Mouse (Mus musculus) neural tube, embryonic 13.5 days (tissue): Measurements from ENCODE around the gene Tnr. TPM values are rescaled to one million over a fixed set of nuclear protein-coding genes. Genes with fewer than 3 reads are reported as not detected.

Experiments
- ATAC-seq: fragments of 200-750 bp; cut with Nextera tagmentation; 2 replicates; pipeline ENCODE4 v1.8.0; 2017; ENCODE audit warnings: low read depth, mild to moderate bottlenecking, moderate TSS enrichment, moderate library complexity
- H3K27ac ChIP-seq: fragments of 300-500 bp; sonication (generic); replicated peaks from 2 replicates; pipeline ENCODE4 v1.5.1; 2015; ENCODE audit warnings: moderate library complexity, mild to moderate bottlenecking, inconsistent platforms
- H3K27me3 ChIP-seq: fragments of 300-500 bp; sonication (generic); 2 replicates; pipeline ENCODE4 v1.6.1; 2015; ENCODE audit warnings: mild to moderate bottlenecking, inconsistent platforms
- H3K36me3 ChIP-seq: fragments of 300-500 bp; sonication (generic); 2 replicates; pipeline ENCODE4 v1.6.1; 2015; ENCODE audit warnings: mild to moderate bottlenecking, inconsistent platforms
- H3K4me1 ChIP-seq: fragments of 300-500 bp; sonication (generic); replicated peaks from 2 replicates; pipeline ENCODE4 v1.6.1; 2015; ENCODE audit warnings: inconsistent platforms
- H3K4me2 ChIP-seq: fragments of 300-500 bp; sonication (generic); 2 replicates; pipeline ENCODE4 v1.6.1; 2015; ENCODE audit warnings: inconsistent platforms, mild to moderate bottlenecking, moderate library complexity
- H3K4me3 ChIP-seq: fragments of 300-500 bp; sonication (generic); 2 replicates; pipeline ENCODE4 v1.5.1; 2015; ENCODE audit warnings: mild to moderate bottlenecking, inconsistent platforms
- H3K9ac ChIP-seq: fragments of 300-500 bp; sonication (generic); 2 replicates; pipeline ENCODE4 v1.6.1; 2015; ENCODE audit warnings: moderate library complexity, mild to moderate bottlenecking, inconsistent platforms
- H3K9me3 ChIP-seq: fragments of 300-500 bp; sonication (generic); 2 replicates; pipeline ENCODE4 v1.6.1; 2016; ENCODE audit warnings: inconsistent platforms
- WGBS: fragments of 180-500 bp; shearing (Covaris S2); methylation state at CpG from one replicate; pipeline ENCODE4 v1.1.7; 2015; 5-methylcytosine and 5-hydroxymethylcytosine counted together
- polyA plus RNA-seq: library from polyadenylated mRNA; unstranded; fragments of >200 nt; fragmentation: Nextera tagmentation; extraction: Ambion mirVana; gene quantifications from 2 replicates; pipeline ENCODE4 v1.2.1, GENCODE M21; 2015

Gene Tnr
- polyA plus RNA-seq, 1 experiment from 2014 or later = 2.4 TPM

DNA sequence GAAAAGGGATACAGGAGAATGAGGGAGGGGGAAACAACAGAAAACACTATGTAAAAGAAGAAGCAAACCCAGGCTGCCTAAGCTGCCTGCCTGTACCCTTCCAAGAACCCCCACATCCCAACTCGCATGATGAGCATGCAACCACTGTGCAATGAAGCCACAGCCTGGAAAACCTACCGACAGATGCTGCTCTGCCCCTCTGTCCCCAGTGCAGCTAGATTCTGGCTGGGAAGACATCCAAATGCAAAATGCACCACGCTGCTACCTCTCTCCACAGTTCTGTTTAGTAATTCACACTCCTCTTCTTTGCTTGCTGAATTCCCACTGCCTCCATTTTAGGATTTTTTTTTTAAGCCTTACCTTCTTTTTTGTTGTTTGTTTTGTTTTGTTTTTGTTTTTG lies 295.9 kb downstream of the Tnr start:
- no peak overlapping the region for H3K27ac ChIP-seq
- H3K27me3 ChIP-seq = no peaks in the 10 kb centered on the region

DNA sequence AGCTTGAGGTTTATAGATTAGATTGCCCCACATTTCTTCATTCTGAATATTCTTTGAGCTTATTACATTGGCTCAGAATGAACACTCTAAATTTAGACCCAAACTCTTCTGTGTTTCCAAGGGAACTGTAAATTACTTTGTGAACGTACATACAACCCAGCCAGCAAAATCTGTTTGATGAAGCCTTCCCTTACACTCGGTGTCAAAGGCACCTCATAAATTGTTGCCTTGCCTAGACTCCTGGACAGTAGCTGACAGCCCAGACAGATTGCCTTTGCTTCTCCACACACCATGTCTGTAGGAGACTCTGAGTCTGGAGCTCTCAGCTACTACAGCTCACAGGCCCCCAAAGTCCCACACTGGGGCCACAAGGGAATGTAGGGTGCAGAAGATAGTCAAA lies 298.8 kb downstream of the Tnr start:
- peaks cover 9% of the 10 kb centered on the region for H3K4me1 ChIP-seq
- ATAC-seq = no peak
- H3K27me3 ChIP-seq = no peaks in the 10 kb centered on the region
- WGBS = 46% methylated on average over 2 of the region's 2 CpGs
- H3K4me2 ChIP-seq = no peak overlapping the region
- no peak overlapping the region for H3K9ac ChIP-seq
- H3K9me3 ChIP-seq = no peaks in the 10 kb centered on the region
- H3K27ac ChIP-seq = no peak overlapping the region
- H3K4me3 ChIP-seq = no peak overlapping the region
- H3K36me3 ChIP-seq = no peaks in the 10 kb centered on the region

More for the DNA sequence above, 295.9 kb downstream of the Tnr start:
- Histone ChIP-seq H3K4me2 (no peak overlapping the region), H3K4me3 (no peak overlapping the region), H3K9me3 (no peaks in the 10 kb centered on the region), H3K4me1 (peaks cover 20% of the 10 kb centered on the region), H3K36me3 (no peaks in the 10 kb centered on the region), H3K9ac (no peak overlapping the region)
- 28% methylated on average over 3 of the region's 3 CpGs for WGBS
- peak; percentile 11; the same call in 1 of the 2 replicates for ATAC-seq

DNA sequence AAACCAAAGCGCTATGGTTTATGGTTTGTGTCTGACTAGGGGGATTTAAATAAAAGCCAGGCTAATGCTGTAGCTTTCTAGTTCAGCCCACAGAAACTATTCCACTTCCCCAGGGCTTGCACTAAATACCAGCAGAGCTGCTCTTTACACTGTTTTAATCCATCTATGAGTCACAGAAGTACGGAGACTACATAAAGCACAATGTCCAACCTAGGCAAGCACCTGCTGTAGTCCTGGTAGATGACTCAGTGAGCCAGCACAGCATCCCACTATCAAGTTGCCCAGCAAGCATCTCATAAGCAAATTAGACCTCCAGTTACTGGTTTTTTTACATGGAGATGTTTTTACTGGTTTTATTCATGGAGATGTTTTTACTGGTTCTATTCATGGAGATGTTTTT lies 305.0 kb downstream of the Tnr start:
- WGBS = 86% methylated on average over 2 of the region's 2 CpGs
- no peaks in the 10 kb centered on the region for H3K9me3 ChIP-seq
- H3K27ac ChIP-seq = no peak overlapping the region
- no peaks in the 10 kb centered on the region for H3K36me3 ChIP-seq
- no peak for ATAC-seq
- no peak overlapping the region for H3K4me3 ChIP-seq
- H3K4me1 ChIP-seq = no peaks in the 10 kb centered on the region
- H3K27me3 ChIP-seq = no peaks in the 10 kb centered on the region
- no peak overlapping the region for H3K4me2 ChIP-seq
- no peak overlapping the region for H3K9ac ChIP-seq

DNA sequence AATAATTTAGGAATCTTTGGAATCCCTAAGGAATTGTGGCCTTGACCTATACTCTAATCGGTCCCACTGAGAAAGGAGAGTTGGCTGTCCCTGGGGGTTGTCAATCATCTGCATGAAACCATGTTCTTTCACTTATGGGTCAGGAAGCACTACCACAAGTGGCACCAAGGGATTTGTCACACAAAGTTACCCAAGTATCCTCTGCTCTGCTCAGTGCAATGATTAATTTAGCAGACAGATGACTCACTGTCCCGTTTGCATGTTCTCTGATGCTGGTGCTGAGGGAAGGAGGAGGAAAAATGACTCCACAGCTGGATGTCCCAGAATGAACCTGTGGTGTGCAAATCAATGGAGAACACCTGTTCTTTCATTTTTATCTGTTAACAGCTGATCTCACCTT lies 309.6 kb downstream of the Tnr start:
- no peaks in the 10 kb centered on the region for H3K9me3 ChIP-seq
- H3K27ac ChIP-seq = no peak overlapping the region
- no peak for ATAC-seq
- H3K36me3 ChIP-seq = no peaks in the 10 kb centered on the region
- no peak overlapping the region for H3K4me2 ChIP-seq
- 0 out of 2 replicates have a peak, but pooled peaks cover 4% of the 10 kb centered on the region for H3K4me1 ChIP-seq
- no peak overlapping the region for H3K4me3 ChIP-seq
- 70% methylated on average over 2 of the region's 2 CpGs for WGBS
- H3K27me3 ChIP-seq = no peaks in the 10 kb centered on the region
- H3K9ac ChIP-seq = no peak overlapping the region

DNA sequence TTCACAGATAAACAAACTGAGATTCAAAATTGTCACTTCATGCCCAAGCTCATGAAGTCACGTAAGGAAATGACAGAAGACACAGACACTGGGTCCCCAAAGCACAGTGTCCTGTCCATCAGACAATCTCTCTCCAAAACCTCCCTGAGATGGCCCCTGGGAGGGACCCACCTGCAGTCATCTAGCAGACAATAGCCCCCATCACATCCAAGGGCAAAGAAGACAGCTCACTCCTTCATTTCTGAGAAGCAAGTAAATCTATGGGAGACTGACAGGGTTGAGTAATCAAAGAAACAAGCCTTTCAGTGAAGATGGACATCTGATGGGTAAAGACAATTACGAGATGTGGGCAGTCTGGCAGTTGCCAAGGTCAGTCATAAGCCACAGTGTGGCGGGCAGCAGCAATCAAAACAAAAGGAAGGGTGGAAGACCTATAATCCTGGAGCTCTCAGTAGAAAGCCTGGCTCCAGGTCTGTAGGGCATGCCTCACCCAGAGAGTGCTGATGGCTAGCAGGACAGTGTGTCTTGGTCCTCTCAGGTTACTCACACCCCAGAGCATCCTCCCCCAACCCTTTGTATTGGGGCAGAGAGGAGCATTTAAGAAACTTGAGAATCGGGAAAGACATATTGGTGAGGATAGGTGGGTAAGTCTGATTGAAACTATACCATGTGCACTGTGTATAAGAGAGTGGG lies 310.2 kb downstream of the Tnr start:
- Histone ChIP-seq H3K27me3 (no peaks in the 10 kb centered on the region), H3K27ac (no peak overlapping the region), H3K36me3 (no peaks in the 10 kb centered on the region), H3K9me3 (no peaks in the 10 kb centered on the region), H3K4me2 (no peak overlapping the region), H3K9ac (no peak overlapping the region), H3K4me3 (no peak overlapping the region), H3K4me1 (0 out of 2 replicates have a peak, but pooled peaks cover 4% of the 10 kb centered on the region)
- 66% methylated on average over 4 of the region's 4 CpGs for WGBS
- no peak for ATAC-seq

DNA sequence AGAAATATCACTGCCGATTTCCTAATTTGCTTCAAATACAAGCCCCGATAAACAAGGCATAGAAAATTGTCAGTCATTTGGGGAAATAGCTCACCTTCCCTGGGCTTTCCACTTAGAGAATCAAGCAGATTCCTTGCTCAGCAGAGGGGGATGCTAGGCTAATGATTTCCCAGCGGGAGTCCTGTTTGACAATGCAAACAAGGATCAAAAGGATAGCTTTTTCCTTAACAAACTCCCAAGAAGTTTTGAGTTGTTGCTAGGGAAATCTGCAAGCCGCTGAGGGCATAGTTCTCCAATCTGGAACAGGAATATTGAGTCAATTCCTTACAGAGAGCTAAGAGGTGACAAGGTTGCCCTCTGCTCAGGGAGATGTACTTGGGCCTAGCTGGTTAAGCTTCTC lies 311.6 kb downstream of the Tnr start:
- Histone ChIP-seq H3K9me3 (no peaks in the 10 kb centered on the region), H3K27ac (no peak overlapping the region), H3K4me1 (0 out of 2 replicates have a peak, but pooled peaks cover 4% of the 10 kb centered on the region), H3K4me2 (no peak overlapping the region), H3K27me3 (no peaks in the 10 kb centered on the region), H3K4me3 (no peak overlapping the region), H3K36me3 (no peaks in the 10 kb centered on the region), H3K9ac (no peak overlapping the region)
- no peak for ATAC-seq
- 9% methylated on average over 4 of the region's 4 CpGs for whole genome bisulfite sequencing

DNA sequence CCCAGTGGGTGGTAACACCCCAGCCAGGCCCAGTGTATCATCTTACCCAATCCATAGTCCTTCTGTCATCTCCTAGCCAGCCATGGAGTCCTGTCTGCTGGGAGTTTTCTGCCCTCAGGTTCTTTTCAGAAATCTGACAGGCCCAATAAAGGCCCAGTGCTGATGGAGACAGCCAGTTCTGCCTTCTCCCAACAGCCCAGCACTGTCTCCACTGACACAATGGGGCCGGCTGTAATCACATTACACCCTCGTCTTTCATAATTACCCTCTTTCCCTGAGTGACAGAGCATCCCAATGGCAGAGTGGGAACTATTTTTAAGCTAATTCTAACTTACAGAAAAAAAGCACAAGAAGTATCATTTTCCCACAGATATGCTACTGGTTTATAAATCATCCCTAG lies 316.8 kb downstream of the Tnr start:
- H3K4me1 ChIP-seq = 0 out of 2 replicates have a peak, but pooled peaks cover under 1% of the 10 kb centered on the region
- H3K9ac ChIP-seq = no peak overlapping the region
- H3K4me3 ChIP-seq = no peak overlapping the region
- 14% methylated on average over 2 of the region's 2 CpGs for WGBS
- no peaks in the 10 kb centered on the region for H3K9me3 ChIP-seq
- H3K36me3 ChIP-seq = no peaks in the 10 kb centered on the region
- H3K27ac ChIP-seq = no peak overlapping the region
- H3K4me2 ChIP-seq = no peak overlapping the region
- no peaks in the 10 kb centered on the region for H3K27me3 ChIP-seq
- ATAC-seq = no peak

DNA sequence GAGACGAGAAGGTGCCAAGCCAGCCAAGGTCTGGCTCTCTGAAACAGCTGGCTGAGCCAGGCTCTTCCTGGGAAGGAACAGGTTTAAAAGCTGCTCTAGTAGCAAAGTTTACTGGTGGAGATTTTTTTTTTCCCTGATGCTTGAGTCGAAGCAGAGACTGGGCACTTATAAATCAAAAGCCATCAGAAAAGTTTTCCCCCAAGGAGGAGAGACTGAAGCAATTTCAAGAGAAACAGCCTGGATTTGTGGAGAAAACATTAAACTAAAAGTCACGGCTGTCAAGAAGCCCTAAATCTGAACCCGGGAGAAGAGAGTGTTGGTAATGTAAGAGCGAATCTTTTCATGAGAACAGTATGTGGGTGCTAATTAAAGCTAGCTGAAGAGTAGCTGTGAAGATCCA lies 319.3 kb downstream of the Tnr start:
- Histone ChIP-seq H3K36me3 (no peaks in the 10 kb centered on the region), H3K9me3 (no peaks in the 10 kb centered on the region), H3K4me2 (no peak overlapping the region), H3K4me3 (no peak overlapping the region), H3K27ac (no peak overlapping the region), H3K9ac (no peak overlapping the region), H3K27me3 (no peaks in the 10 kb centered on the region), H3K4me1 (no peaks in the 10 kb centered on the region)
- WGBS = 50% methylated on average over 5 of the region's 5 CpGs
- no peak for ATAC-seq

DNA sequence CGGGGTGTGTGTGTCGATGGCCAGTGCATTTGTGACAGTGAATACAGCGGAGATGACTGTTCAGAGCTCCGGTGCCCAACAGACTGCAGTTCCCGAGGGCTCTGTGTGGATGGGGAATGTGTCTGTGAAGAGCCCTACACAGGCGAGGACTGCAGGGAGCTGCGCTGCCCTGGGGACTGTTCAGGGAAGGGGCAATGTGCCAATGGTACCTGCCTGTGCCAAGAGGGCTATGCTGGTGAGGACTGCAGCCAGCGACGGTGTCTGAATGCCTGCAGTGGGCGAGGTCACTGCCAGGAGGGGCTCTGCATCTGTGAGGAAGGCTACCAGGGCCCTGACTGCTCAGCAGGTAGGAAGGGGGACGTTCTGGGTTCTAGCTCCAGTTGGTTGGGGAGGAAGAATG lies 328.5 kb downstream of the Tnr start:
- H3K9ac ChIP-seq = no peak overlapping the region
- H3K4me1 ChIP-seq = no peaks in the 10 kb centered on the region
- H3K4me2 ChIP-seq = no peak overlapping the region
- no peak overlapping the region for H3K27ac ChIP-seq
- H3K36me3 ChIP-seq = no peaks in the 10 kb centered on the region
- no peaks in the 10 kb centered on the region for H3K27me3 ChIP-seq
- 87% methylated on average over 11 of the region's 11 CpGs for WGBS
- H3K4me3 ChIP-seq = no peak overlapping the region
- no peaks in the 10 kb centered on the region for H3K9me3 ChIP-seq
- ATAC-seq = no peak

DNA sequence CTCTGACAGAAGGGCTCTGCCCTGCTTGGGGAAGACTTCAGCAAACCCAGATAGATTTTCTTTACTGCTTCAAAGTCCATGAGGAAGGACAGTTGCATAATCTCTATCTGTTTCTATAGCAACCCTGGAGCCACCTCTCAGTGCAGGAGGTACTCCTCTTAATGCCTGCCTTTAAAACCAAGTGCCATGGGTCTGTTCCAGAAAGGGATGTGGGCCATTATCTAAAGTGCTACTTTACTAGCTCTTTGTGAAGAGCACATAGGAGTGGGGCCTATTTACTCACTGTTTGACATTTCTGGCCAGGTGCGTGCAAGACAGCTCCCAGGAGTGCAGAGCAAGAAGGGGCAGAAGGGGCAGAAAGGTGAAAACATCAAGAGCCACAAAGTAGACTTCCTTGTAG lies 330.7 kb downstream of the Tnr start:
- no peaks in the 10 kb centered on the region for H3K36me3 ChIP-seq
- H3K9me3 ChIP-seq = no peaks in the 10 kb centered on the region
- no peaks in the 10 kb centered on the region for H3K27me3 ChIP-seq
- WGBS = 90% methylated on average over 1 of the region's 1 CpGs
- H3K4me1 ChIP-seq = no peaks in the 10 kb centered on the region
- H3K27ac ChIP-seq = no peak overlapping the region
- no peak overlapping the region for H3K4me2 ChIP-seq
- ATAC-seq = no peak
- no peak overlapping the region for H3K9ac ChIP-seq
- no peak overlapping the region for H3K4me3 ChIP-seq

DNA sequence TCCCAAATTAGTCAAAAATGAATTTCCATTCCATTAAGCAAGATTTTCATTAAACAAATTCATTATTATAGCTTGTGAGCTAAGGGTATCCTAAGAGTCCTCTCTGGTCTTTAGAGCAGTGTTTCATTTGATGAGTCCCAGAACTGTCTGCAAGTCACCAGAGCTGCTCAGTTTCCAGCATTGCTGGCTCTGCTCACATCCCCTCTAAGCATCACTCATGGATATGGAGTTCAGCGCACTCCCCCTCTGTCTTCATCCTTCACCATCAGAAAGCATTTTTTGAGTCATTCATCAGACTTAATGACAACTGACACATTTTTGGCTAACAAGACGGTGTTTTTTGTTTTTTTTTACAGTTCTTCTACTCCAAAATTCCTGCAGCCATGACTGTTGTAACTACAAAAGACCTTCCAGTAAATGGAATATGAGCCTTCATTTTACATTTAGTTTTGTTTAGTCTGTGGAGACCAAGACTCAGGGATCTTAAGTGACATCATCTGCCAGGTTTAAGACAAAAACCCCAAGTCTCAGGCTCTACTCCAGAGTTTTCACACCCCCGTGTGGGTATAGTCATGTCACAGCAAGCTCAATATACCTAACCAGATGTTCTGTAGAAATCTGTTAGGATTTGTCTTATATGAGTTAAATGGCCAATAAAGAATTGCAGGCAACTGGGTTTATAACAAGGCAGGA lies 338.4 kb downstream of the Tnr start:
- ATAC-seq = no peak
- Histone ChIP-seq H3K9me3 (no peaks in the 10 kb centered on the region), H3K27ac (no peak overlapping the region), H3K4me2 (no peak overlapping the region), H3K36me3 (no peaks in the 10 kb centered on the region), H3K9ac (no peak overlapping the region), H3K4me3 (no peak overlapping the region), H3K4me1 (peaks cover 4% of the 10 kb centered on the region), H3K27me3 (no peaks in the 10 kb centered on the region)
- WGBS = 86% methylated on average over 3 of the region's 3 CpGs

DNA sequence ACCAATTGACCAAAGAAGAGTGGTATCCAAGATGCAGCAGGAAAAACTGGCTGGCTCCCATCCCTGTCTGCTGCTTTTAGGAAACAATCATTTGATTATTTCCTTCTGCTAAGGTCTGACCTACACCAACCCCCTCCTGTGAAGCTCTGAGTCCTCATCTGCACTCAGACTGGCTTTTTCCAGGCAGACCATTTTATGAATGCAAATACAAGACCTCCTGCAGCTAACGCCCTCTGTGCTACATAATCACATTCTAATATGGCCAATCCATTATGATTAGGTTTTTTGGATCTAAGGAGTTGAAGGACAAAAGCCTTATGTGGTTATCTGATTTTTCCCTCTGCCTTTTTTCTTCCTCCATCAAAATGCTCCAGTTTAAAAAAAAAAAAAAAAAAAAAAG lies 342.1 kb downstream of the Tnr start:
- Histone ChIP-seq H3K27ac (no peak overlapping the region), H3K36me3 (no peaks in the 10 kb centered on the region), H3K9me3 (no peaks in the 10 kb centered on the region), H3K9ac (no peak overlapping the region), H3K4me2 (no peak overlapping the region), H3K4me1 (peaks cover 4% of the 10 kb centered on the region), H3K27me3 (no peaks in the 10 kb centered on the region), H3K4me3 (no peak overlapping the region)
- 29% methylated on average over 1 of the region's 1 CpGs for WGBS
- no peak for ATAC-seq
